Mouse (Mus musculus): Measurements from ENCODE around the gene Adra2b. TPM values are rescaled to one million over a fixed set of nuclear protein-coding genes. Genes with fewer than 3 reads are reported as not detected.

Gene Adra2b
- total RNA-seq, 2 experiments from 2014 or later: not detected

DNA sequence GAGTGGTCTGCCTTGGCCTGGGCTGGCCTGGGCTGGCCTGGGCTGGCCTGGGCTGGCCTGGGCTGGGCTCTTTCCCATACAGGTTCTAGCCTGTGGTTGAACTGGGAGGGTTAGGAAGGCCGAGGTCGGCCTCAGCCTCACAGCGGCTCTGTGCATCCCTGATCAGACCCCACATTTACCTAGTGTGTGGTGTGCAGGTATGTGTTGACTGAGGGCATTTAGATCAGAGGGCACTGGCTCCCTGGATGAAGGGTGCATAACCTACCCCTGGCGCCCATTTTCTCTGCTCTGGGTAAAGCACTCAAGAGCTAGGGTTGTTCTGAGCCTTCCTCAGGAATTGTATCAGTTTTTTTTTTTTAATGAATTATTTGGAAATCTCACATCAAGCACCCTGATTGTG lies 24.6 kb upstream of the Adra2b start, which contains the start of gene Astl:
Gene Astl (plus strand): TSS at position 224 of the 400 bp plus-strand sequence.
- ATAC-seq (ENCODE audit: poor library complexity, severe bottlenecking): no peak

DNA sequence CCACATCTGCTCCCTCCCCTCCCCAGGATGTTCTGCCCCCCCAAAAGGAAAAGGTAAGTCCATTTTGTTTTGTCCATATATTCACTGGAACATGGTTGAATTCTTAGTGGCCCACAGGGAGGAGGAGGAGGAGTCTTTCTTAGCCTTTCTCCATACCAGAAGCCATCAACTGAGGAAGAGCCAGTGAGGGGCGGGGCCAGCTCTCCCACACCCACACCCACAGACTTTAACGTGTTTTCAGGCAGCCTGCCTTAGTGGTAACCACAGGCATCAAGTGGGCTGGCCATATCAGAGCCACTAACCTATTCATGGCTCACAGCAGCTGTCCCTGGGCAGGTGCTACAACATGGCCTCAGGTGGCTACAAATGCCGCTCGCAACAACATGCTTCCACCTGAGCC lies 24.2 kb upstream of the Adra2b start:
- peak; percentile 25 for ATAC-seq (ENCODE audit: poor library complexity, severe bottlenecking)

DNA sequence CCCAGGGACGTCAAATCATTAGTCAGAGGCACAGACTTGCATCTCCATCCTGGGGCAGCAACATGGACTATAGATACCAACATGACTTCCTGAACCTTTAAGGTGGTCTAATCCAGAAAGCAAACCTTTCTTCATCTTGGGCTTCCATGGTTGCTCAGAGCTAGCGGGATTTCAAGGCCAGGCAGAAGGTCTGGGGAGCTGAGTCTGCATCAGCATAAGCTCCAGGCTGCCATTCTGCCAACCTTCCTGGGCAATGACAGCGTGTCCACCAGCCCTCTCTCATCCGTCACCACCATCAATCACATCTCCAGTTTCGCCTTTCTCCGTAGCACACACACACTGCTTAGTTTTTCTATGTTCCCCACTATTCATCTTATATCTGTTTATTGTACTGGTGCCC lies 23.7 kb upstream of the Adra2b start:
- no peak for ATAC-seq (ENCODE audit: poor library complexity, severe bottlenecking)

DNA sequence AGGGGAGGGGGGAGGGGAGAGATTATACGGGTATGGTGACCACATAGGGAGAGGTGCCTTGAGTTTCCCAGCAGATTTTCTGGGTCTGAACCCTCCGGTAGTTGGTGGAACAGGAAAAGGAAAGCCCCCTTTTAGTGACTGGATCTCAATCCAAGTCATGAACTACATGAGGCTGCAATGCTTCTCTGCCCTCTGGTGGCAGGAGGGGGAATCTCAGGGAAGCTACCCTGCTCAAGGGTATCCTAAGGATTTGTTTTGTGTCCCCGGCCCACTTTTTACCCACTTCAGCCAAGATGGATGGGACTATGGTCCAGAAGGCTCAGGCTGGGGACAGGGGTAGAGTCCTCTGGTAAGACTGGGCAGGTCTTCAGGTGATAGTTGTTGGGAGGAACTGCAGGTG lies 21.8 kb upstream of the Adra2b start:
- peak; percentile 44 for ATAC-seq (ENCODE audit: poor library complexity, severe bottlenecking)

- no peak for ATAC-seq (ENCODE audit: poor library complexity, severe bottlenecking)
Measured at GRCm38 (mm10) chr2:127346334-127346733, 16.7 kb upstream of the Adra2b start.

DNA sequence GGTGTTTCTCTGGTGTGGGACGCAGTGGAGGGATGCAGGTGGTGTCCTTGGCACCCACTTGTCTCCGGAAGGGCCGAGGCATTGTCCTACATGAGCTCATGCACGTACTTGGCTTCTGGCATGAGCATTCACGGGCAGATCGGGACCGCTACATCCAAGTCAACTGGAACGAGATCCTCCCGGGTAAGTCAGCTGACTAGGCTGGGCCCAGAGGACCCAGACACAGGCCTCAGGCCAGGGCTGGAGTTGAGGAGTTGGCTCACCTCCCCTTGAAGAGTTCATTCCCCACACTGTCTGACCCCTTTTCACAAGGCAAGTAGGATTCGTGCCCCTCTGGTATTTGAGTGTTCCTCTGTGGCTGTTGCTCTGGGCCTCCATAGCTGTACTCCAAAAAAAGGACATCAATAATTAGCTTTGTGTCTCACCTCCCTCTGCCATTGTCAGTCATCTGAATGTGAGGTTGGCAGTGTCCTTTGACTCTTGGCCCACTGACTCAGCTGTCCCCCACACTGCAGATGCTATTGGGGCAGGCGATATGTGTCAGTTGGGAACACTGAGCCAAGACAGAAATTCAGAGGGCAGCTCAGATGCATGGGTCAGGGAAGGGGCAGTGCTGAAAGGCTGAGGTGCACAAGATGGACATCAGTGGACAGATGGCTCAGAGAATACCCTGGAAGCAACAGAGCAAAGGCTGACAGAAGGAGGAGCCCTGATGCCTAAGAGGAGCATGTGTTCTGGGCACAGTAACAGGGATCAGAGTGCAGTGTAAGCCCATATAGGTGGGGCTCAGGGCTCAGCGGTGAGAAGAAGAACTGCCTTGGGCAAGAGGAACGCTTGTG lies 15.6 kb upstream of the Adra2b start:
- no peak for ATAC-seq (ENCODE audit: poor library complexity, severe bottlenecking)

GRCm38 (mm10) chr2:127353881-127354280 lies 9.1 kb upstream of the Adra2b start:
- ATAC-seq (ENCODE audit: poor library complexity, severe bottlenecking): no peak

DNA sequence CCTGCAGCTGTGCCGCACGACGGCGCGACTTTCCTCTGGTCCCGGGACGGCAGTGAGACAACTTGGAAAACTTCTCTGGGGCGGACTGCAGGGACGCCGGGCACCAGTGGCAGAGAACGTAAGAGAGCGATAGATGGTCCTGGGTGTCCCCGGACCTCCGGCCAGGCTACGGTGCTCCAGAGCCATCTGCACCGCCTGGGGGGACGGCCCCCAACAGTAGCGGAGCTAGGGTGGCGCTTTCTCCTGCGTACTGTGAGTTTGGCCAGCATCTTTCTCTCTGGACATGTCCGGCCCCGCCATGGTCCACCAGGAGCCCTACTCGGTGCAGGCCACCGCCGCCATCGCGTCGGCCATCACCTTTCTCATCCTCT lies 259 bp downstream of the Adra2b start:
- no peak for ATAC-seq (ENCODE audit: poor library complexity, severe bottlenecking)

GRCm38 (mm10) chr2:127363696-127364095 lies 688 bp downstream of the Adra2b start:
- ATAC-seq (ENCODE audit: poor library complexity, severe bottlenecking): no peak

- ATAC-seq (ENCODE audit: poor library complexity, severe bottlenecking): no peak
Measured at GRCm38 (mm10) chr2:127364452-127364851, 1.4 kb downstream of the Adra2b start.

- ATAC-seq (ENCODE audit: poor library complexity, severe bottlenecking): no peak
Measured at GRCm38 (mm10) chr2:127367126-127367820, 4.3 kb downstream of the Adra2b start.

GRCm38 (mm10) chr2:127369703-127370376 lies 6.8 kb downstream of the Adra2b start:
- no peak for ATAC-seq (ENCODE audit: poor library complexity, severe bottlenecking)

DNA sequence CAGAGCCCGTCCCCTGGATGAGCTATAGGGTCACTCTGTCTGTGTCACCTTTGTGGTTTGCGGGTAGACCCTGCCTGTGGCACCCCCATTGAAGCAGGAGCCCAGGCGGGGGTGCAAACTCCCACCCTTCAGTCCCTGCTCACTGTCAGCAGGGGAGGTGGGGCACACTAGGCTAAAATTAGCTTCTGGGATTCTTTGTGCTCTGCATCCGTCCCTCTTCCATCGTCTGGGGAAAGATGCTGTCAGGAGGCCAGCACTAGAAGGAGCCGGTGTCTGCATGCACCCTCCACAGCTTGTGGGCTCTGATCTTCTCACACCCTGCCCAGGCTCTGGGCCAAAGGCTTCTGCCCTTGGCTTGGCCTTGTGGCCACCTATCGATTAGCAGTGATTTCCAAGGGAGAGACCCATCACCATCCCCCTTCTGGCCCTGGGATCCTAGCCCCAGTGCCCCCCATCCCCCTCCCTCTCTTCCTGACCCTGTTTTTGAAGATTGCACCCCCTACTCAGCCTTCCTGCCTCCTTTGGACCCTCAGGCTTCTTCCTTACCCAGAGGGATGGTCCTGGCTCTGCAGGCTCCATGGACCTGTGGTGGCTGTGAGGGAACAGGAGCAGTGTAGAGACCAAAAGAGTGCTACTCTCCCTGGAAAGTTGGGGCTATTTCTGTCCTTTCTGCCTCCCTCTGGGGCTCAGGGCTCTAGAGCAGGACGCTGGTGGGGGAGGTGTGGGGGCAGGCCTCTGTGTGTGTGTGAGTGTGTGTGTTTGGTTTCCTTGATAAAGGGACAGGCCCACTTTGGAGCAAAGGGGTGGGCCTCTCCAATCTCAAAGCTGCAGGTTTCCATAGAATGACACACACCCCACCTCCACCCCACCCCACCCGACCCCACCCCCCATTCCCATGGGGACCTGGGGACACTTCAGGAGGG lies 7.8 kb downstream of the Adra2b start:
- no peak for ATAC-seq (ENCODE audit: poor library complexity, severe bottlenecking)

- ATAC-seq (ENCODE audit: poor library complexity, severe bottlenecking): no peak
Measured at GRCm38 (mm10) chr2:127371484-127371861, 8.5 kb downstream of the Adra2b start.

- no peak for ATAC-seq (ENCODE audit: poor library complexity, severe bottlenecking)
Measured at GRCm38 (mm10) chr2:127372082-127372481, 9.1 kb downstream of the Adra2b start.

GRCm38 (mm10) chr2:127374131-127374530 lies 11.1 kb downstream of the Adra2b start:
- no peak for ATAC-seq (ENCODE audit: poor library complexity, severe bottlenecking)

GRCm38 (mm10) chr2:127375087-127375486 lies 12.1 kb downstream of the Adra2b start:
- no peak for ATAC-seq (ENCODE audit: poor library complexity, severe bottlenecking)

DNA sequence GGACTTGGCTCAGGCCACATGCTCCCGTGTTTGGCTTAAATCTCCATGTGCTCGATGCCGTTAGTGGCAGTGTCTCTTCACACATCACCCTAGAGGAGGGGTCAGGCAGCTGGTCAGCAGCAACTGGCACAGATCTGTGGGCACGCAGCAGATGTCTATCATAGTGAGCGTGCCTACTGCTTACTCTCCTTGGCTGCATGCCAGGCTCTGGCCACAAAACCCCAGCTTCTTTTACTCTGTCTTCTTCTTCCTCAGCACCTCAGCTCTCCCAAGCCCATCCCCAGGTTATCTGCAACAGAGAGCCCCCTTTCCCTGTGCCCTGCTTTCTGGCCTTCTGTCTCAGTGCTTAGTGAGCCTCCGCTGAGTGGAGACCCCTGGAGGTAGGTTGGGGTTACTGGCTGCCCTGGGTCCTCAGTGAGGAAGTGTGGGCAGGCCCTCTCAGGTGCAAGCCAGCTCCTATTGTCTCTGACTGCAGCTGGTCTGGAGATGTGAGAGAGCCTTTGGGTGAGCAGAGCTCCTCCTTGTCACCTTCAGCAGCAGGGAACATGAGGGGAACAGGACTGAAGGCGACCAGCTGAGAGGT lies 12.8 kb downstream of the Adra2b start:
- ATAC-seq (ENCODE audit: poor library complexity, severe bottlenecking): peak; percentile 62

DNA sequence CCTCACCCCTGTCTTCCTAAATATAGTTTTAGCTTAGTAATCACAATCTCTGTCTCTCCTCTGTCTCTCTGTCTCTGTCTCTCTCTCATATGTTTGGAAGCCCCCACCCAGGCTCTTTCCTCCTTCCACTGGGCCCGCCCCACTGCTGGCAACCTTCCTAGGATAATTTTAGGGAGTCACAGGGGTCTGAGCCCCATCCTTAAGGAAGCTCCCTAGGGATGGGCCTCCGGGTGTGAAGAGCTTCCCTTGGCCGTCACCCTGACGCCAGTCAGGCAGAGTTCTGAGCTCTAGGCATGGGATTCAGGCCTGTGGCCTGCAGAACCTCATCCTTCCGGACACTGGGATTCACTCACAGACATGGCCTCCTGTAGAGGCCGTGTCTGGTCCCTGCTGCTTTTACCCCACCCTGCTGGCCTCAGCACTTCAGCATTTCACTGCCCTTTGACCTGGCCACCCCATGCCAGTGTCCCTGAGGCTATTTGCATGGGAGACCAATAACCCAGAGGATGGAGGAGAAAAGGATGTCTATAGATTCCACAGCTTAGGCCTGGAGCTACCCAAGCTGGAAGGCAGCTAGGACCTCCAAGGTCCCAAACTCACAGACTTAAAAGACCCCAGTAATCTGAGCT lies 13.5 kb downstream of the Adra2b start:
- no peak for ATAC-seq (ENCODE audit: poor library complexity, severe bottlenecking)

All from megakaryocyte, adult 5-6 weeks (primary cell).